Mouse (Mus musculus): ENCODE results near the gene Arntl2. TPM values are rescaled to one million over a fixed set of nuclear protein-coding genes. Genes with fewer than 3 reads are reported as not detected.

Arntl2 gene
- polyA plus RNA-seq, 1 experiment from 2014 or later = 0.92 TPM

GRCm38 (mm10) chr6:146778055-146778454 is 17.8 kb upstream of the Arntl2 start:
- DNase-seq (ENCODE audit: low spot score) = no peak

- DNase-seq (ENCODE audit: low spot score) = no peak
Measured at GRCm38 (mm10) chr6:146781566-146781965, 14.3 kb upstream of the Arntl2 start.

GRCm38 (mm10) chr6:146793527-146793926 is 2.3 kb upstream of the Arntl2 start:
- DNase-seq (ENCODE audit: low spot score) = no peak

- DNase-seq (ENCODE audit: low spot score) = no peak
Measured at GRCm38 (mm10) chr6:146795166-146795923, 510 bp upstream of the Arntl2 start.

GRCm38 (mm10) chr6:146797446-146797845 is 1.6 kb downstream of the Arntl2 start:
- DNase-seq (ENCODE audit: low spot score) = no peak

- DNase-seq (ENCODE audit: low spot score) = no peak
Measured at GRCm38 (mm10) chr6:146809991-146810390, 14.1 kb downstream of the Arntl2 start.

GRCm38 (mm10) chr6:146813007-146813406 is 17.2 kb downstream of the Arntl2 start:
- no peak for DNase-seq (ENCODE audit: low spot score)

GRCm38 (mm10) chr6:146820177-146820965 is 24.5 kb downstream of the Arntl2 start:
- DNase-seq (ENCODE audit: low spot score) = no peak

GRCm38 (mm10) chr6:146821958-146822357 is 26.1 kb downstream of the Arntl2 start:
- no peak for DNase-seq (ENCODE audit: low spot score)

- DNase-seq (ENCODE audit: low spot score) = peak; percentile 47
Measured at GRCm38 (mm10) chr6:146824727-146825486, 29.1 kb downstream of the Arntl2 start.

GRCm38 (mm10) chr6:146825487-146825773 is 29.6 kb downstream of the Arntl2 start:
- no peak for DNase-seq (ENCODE audit: low spot score)

GRCm38 (mm10) chr6:146831320-146831719 is 35.5 kb downstream of the Arntl2 start:
- DNase-seq (ENCODE audit: low spot score) = no peak

- peak; percentile 45 for DNase-seq (ENCODE audit: low spot score)
Measured at GRCm38 (mm10) chr6:146833485-146834314, 37.8 kb downstream of the Arntl2 start.

GRCm38 (mm10) chr6:146834342-146834741 is 38.5 kb downstream of the Arntl2 start:
- no peak for DNase-seq (ENCODE audit: low spot score)

GRCm38 (mm10) chr6:146835784-146836183 is 39.9 kb downstream of the Arntl2 start:
- DNase-seq (ENCODE audit: low spot score) = no peak

GRCm38 (mm10) chr6:146837316-146837715 is 41.5 kb downstream of the Arntl2 start:
- no peak for DNase-seq (ENCODE audit: low spot score)

- no peak for DNase-seq (ENCODE audit: low spot score)
Measured at GRCm38 (mm10) chr6:146838366-146838765, 42.5 kb downstream of the Arntl2 start.

- no peak for DNase-seq (ENCODE audit: low spot score)
Measured at GRCm38 (mm10) chr6:146838863-146839262, 43.0 kb downstream of the Arntl2 start.

GRCm38 (mm10) chr6:146844867-146845266 is 49.0 kb downstream of the Arntl2 start:
- no peak for DNase-seq (ENCODE audit: low spot score)

GRCm38 (mm10) chr6:146845347-146845746 is 49.5 kb downstream of the Arntl2 start:
- no peak for DNase-seq (ENCODE audit: low spot score)

All from thymus, postnatal 0 days (tissue).